Mouse (Mus musculus) myocyte (in vitro differentiated cells): ENCODE measurements at regions not wholly inside any gene's neighbourhood (a gene's known extent, or its start where the extent isn't known, plus 50 kb on each side); places are given as distances from the start of the nearest gene placed in this dataset.

Experiments
- H3K27me3 ChIP-seq: one replicate; pipeline ENCODE4 v1.6.1; 2011; ENCODE audit not compliant: control insufficient read depth, insufficient read depth, insufficient read length
- H3K36me3 ChIP-seq: one replicate; pipeline ENCODE4 v1.6.1; 2011; ENCODE audit not compliant: control insufficient read depth, insufficient read depth
- H3K4me2 ChIP-seq: one replicate; pipeline ENCODE4 v1.6.1; 2011; ENCODE audit warnings: low read depth, control low read depth
- H3K4me3 ChIP-seq: one replicate; pipeline ENCODE4 v1.5.1; 2011; ENCODE audit warnings: mild to moderate bottlenecking, control low read depth, moderate library complexity
- H3K79me2 ChIP-seq: one replicate; pipeline ENCODE4 v1.6.1; 2011; ENCODE audit not compliant: control insufficient read depth, insufficient read depth
- H3ac ChIP-seq: one replicate; pipeline ENCODE4 v1.6.1; 2011; ENCODE audit not compliant: control insufficient read depth, insufficient read length
- CEBPB ChIP-seq: IDR thresholded peaks from 2 replicates; pipeline ENCODE4 v1.6.1; 2011; ENCODE audit warnings: mild to moderate bottlenecking, moderate library complexity; ENCODE audit not compliant: poor library complexity, insufficient read depth, severe bottlenecking
- E2F4 ChIP-seq: IDR thresholded peaks from one replicate; pipeline ENCODE4 v1.6.1; 2011; ENCODE audit warnings: mild to moderate bottlenecking, control low read depth, moderate library complexity; ENCODE audit not compliant: insufficient read depth
- MAX ChIP-seq: IDR thresholded peaks from one replicate; pipeline ENCODE4 v1.6.1; 2011; ENCODE audit warnings: low read depth, mild to moderate bottlenecking, control low read depth
- MYOD1 ChIP-seq, 3 experiments: IDR thresholded peaks; one replicate each; pipeline ENCODE4 v1.6.1; 2011; ENCODE audit warnings: control low read depth in 2 of 3, low read depth in 2 of 3, mild to moderate bottlenecking in 2 of 3, moderate library complexity in 1 of 3; ENCODE audit not compliant: insufficient read length in 2 of 3, control insufficient read depth in 1 of 3
- MYOG ChIP-seq, 3 experiments: IDR thresholded peaks; one replicate each; pipeline ENCODE4 v1.6.1; 2011; ENCODE audit warnings: control low read depth in 2 of 3, low read depth in 2 of 3, mild to moderate bottlenecking in 2 of 3; ENCODE audit not compliant: insufficient read length in 2 of 3, control insufficient read depth in 1 of 3, insufficient read depth in 1 of 3
- POLR2A ChIP-seq: IDR thresholded peaks from one replicate; pipeline ENCODE4 v1.6.1; 2011; ENCODE audit warnings: low read depth, mild to moderate bottlenecking, control low read depth, moderate library complexity; ENCODE audit not compliant: insufficient read length
- POLR2AphosphoS2 ChIP-seq: IDR thresholded peaks from one replicate; pipeline ENCODE4 v1.6.1; 2011; ENCODE audit warnings: low read depth, control low read depth; ENCODE audit not compliant: insufficient read length
- REST ChIP-seq: IDR thresholded peaks from one replicate; pipeline ENCODE4 v1.6.1; 2011; ENCODE audit warnings: mild to moderate bottlenecking, control low read depth, moderate library complexity; ENCODE audit not compliant: insufficient read depth, insufficient read length
- SRF ChIP-seq: IDR thresholded peaks from one replicate; pipeline ENCODE4 v1.6.1; 2011; ENCODE audit warnings: low read depth; ENCODE audit not compliant: control insufficient read depth, insufficient read length
- TCF12 ChIP-seq: IDR thresholded peaks from one replicate; pipeline ENCODE4 v1.6.1; 2011; ENCODE audit warnings: mild to moderate bottlenecking, control low read depth; ENCODE audit not compliant: poor library complexity, insufficient read depth, severe bottlenecking
- TCF3 ChIP-seq: IDR thresholded peaks from one replicate; pipeline ENCODE4 v1.6.1; 2011; ENCODE audit warnings: low read depth, control low read depth; ENCODE audit not compliant: insufficient read length
- USF1 ChIP-seq: IDR thresholded peaks from one replicate; pipeline ENCODE4 v1.6.1; 2011; ENCODE audit warnings: low read depth, mild to moderate bottlenecking, control low read depth, moderate library complexity

DNA sequence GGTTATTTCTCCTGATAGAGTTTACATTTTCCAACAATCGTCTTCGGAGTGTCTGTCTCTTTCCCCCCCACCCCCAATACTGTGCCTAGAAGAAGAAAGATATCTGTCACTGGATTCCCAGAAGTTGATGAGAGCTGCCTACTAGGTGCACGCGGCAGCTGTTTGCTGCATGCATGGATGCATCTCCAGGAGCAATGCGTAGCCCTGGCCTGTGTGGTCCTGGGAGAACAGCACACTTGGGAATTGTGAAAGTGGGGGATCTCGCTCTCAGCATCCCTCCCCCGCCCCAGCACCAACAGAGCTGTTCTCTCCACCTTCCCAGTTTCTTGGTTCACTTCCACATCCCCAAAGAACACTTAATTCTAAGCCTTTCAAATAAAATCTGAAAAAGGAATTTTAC, 280.6 kb upstream of the Atp11b start:
- H3ac ChIP-seq, result no peak overlapping the region
- H3K79me2 ChIP-seq, result no peaks in the 10 kb centered on the region
- H3K4me3 ChIP-seq, result no peak overlapping the region
- no peaks in the 10 kb centered on the region for H3K36me3 ChIP-seq
- TF ChIP-seq USF1, result no peak
- TF ChIP-seq REST, result no peak
- TF ChIP-seq SRF, result no peak
- TF ChIP-seq E2F4, result no peak
- no peak for TF ChIP-seq POLR2AphosphoS2
- TF ChIP-seq MYOG (IDR thresholded peaks at IDR 0.05; ENCODE audit: control insufficient read depth in 1 of 3, insufficient read depth in 1 of 3, insufficient read length in 2 of 3, low read depth in 2 of 3), result no peak
- no peak for TF ChIP-seq TCF3
- TF ChIP-seq MAX, result no peak
- TF ChIP-seq TCF12, result no peak
- no peak for TF ChIP-seq MYOD1 (IDR thresholded peaks at IDR 0.05; ENCODE audit: control insufficient read depth in 1 of 3, insufficient read length in 2 of 3, low read depth in 2 of 3)
- no peak for TF ChIP-seq POLR2A
- H3K4me2 ChIP-seq, result no peak overlapping the region
- no peaks in the 10 kb centered on the region for H3K27me3 ChIP-seq

DNA sequence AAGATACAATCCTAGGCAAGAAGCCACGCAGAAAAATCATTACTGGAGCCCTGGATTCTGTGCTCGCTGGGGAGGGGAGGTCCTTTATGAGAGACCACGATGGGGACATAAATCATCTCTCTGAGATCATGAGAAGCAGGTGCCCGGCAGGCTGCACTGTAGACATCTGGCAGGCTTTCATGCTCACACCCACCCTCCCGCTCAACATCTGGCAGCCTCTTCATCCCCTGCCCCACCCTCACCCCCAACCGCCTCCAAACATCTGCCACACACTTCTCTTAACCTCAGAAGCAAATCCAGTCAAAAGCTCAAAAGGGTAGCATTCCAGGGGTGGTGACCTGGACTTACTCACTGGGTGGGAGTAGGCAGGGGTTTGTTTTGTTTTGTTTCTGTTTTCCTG, 279.5 kb upstream of the Atp11b start:
- TF ChIP-seq CEBPB (no peak), POLR2AphosphoS2 (no peak), TCF3 (no peak), MAX (no peak), MYOD1 (IDR thresholded peaks at IDR 0.05; ENCODE audit: control insufficient read depth in 1 of 3, insufficient read length in 2 of 3, low read depth in 2 of 3) (no peak), E2F4 (no peak), REST (no peak), MYOG (IDR thresholded peaks at IDR 0.05; ENCODE audit: control insufficient read depth in 1 of 3, insufficient read depth in 1 of 3, insufficient read length in 2 of 3, low read depth in 2 of 3) (no peak), SRF (no peak), POLR2A (no peak), TCF12 (no peak), USF1 (no peak)
- no peaks in the 10 kb centered on the region for H3K36me3 ChIP-seq
- H3K79me2 ChIP-seq, result no peaks in the 10 kb centered on the region
- no peaks in the 10 kb centered on the region for H3K27me3 ChIP-seq
- no peak overlapping the region for H3K4me2 ChIP-seq
- H3K4me3 ChIP-seq, result no peak overlapping the region
- no peak overlapping the region for H3ac ChIP-seq

DNA sequence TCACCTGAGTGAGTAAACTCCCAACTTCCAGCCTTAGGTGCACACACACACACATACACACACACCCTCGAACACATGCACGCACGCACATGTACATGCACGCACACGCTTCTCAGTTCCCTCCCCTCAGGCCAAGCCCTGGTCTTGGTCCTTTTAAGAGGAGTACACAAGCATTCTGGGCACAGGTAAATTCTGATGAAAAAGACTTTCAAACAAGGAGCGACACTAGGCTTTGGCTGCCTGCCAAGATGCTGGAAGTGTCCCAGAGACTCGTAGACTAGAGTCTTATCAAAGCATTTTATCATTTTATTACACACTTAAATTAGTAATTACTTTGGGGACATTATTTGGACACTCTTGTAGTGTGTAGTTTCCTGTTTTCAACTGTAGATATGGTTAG, 278.6 kb upstream of the Atp11b start:
- H3K36me3 ChIP-seq, result no peaks in the 10 kb centered on the region
- H3ac ChIP-seq, result no peak overlapping the region
- no peak for TF ChIP-seq POLR2AphosphoS2
- no peak for TF ChIP-seq MYOG (IDR thresholded peaks at IDR 0.05; ENCODE audit: control insufficient read depth in 1 of 3, insufficient read depth in 1 of 3, insufficient read length in 2 of 3, low read depth in 2 of 3)
- peaks cover 3% of the 10 kb centered on the region for H3K27me3 ChIP-seq
- no peaks in the 10 kb centered on the region for H3K79me2 ChIP-seq
- no peak overlapping the region for H3K4me3 ChIP-seq
- H3K4me2 ChIP-seq, result no peak overlapping the region

DNA sequence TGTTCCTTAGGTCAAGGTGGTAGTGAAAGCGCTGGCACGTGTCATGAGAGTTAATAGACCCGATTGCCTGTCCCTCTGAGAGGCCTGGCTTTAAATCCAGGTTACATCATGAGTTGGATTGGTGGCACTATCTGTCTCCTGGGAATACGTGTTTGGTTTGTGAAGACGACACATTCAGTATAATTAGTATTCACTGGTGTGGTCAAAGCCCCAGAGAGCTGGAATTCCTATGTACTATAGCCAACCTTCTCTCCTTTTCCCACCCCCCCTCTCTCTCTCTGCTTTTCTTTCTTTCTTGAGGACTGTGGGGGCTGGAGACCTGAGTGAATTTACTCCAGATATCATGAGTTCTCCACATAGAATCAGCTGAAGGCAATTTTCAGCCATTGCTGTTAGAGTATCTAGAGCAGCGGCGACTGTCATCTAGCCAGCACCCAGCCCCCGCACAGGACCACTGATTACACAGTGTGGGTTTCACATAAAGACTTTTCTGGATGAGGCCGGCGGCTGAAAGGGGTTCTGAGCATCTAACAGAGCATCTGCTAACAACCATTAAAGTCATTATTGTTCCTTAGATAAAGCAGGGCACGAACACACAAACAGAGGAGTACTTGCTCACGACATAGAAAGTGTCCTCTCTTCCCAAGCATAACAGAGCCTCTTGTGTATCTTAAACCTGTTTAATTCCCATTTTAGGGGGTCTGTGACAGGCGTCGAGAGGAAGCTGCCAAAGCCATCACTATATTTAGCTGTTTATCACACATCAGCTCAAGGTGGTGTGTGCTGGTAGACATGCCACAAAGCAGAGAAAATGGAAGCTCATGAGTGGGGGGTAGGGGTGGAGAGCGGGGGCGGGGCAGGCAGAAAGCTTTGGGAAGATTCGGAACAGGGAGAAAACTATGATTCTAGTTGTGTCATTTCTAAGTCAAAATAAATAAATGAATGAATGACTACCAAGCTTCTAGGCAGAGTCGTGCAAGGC, 272.9 kb upstream of the Atp11b start:
- Histone ChIP-seq H3K36me3 (no peaks in the 10 kb centered on the region), H3K27me3 (peaks cover 6% of the 10 kb centered on the region), H3K79me2 (no peaks in the 10 kb centered on the region), H3K4me2 (no peak overlapping the region), H3ac (no peak overlapping the region), H3K4me3 (no peak overlapping the region)
- TF ChIP-seq REST (no peak), POLR2AphosphoS2 (no peak)

DNA sequence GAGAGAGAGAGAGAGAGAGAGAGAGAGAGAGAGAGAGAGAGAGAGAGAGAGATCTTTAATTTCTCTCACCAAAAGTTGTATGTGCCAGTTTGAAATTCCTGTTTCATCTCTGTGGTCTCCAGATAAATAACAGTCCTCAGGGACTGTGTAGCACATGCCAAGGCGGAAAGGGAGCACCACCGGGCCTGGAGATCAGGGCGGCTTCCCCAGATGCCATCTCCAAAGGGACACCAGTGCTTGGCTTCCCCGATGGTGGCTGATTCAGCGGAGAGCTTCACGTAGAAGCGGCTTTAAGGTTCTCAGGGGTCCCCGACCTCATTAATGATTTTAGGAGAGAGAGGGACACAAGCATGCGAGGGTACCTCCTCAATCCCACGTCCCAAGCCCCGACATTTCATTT, 272.1 kb upstream of the Atp11b start:
- no peaks in the 10 kb centered on the region for H3K79me2 ChIP-seq
- H3K36me3 ChIP-seq, result no peaks in the 10 kb centered on the region
- H3K4me3 ChIP-seq, result no peak overlapping the region
- H3K4me2 ChIP-seq, result no peak overlapping the region
- TF ChIP-seq MYOD1 (IDR thresholded peaks at IDR 0.05; ENCODE audit: control insufficient read depth in 1 of 3, insufficient read length in 2 of 3, low read depth in 2 of 3) (no peak), USF1 (no peak), REST (no peak), TCF3 (no peak), TCF12 (no peak), MYOG (IDR thresholded peaks at IDR 0.05; ENCODE audit: control insufficient read depth in 1 of 3, insufficient read depth in 1 of 3, insufficient read length in 2 of 3, low read depth in 2 of 3) (no peak), POLR2AphosphoS2 (no peak), CEBPB (no peak), MAX (no peak), POLR2A (no peak), SRF (no peak), E2F4 (no peak)
- H3K27me3 ChIP-seq, result peaks cover 6% of the 10 kb centered on the region
- no peak overlapping the region for H3ac ChIP-seq
